Mouse (Mus musculus) splenic B cell, adult 2 months (primary cell): ENCODE data around the gene Olfr1099.

Experiments used
- DNase-seq: peaks from one replicate; pipeline ENCODE4 v3.0.0-alpha.2; 2011; ENCODE audit warnings: low read depth, low spot score
- H3K27me3 ChIP-seq: 2 replicates; pipeline ENCODE4 v1.6.1; 2012; ENCODE audit warnings: mild to moderate bottlenecking, low read length, moderate library complexity, mixed read lengths; ENCODE audit not compliant: control insufficient read depth, poor library complexity, insufficient read depth, severe bottlenecking
- H3K36me3 ChIP-seq: 2 replicates; pipeline ENCODE4 v1.6.1; 2012; ENCODE audit warnings: mild to moderate bottlenecking, low read length, moderate library complexity, mixed read lengths; ENCODE audit not compliant: control insufficient read depth, poor library complexity, insufficient read depth, severe bottlenecking

Olfr1099 gene

DNA sequence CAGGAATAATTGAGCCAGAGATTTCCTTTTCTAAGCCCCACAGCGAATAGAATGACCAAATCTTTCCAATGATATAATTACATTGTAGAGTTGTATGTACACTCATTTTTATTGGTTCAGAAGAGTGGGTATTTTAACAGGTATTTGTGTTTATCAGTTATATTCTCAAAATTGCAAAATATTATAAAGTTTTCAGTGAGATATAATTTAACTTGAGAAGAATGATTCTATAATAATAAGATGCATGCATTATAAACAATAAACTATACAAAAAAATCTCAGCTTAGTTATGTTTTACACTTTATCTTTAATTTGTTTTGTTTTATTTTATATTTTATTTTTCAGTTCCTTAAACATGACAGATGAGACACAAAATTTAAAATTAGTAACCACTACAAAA is at the start of gene Olfr1099:
Gene Olfr1099 (minus strand): TSS at position 101 of the 400 bp plus-strand sequence.
- H3K27me3 ChIP-seq: no peaks in the 10 kb centered on the region
- no peaks in the 10 kb centered on the region for H3K36me3 ChIP-seq
- DNase-seq: no peak

DNA sequence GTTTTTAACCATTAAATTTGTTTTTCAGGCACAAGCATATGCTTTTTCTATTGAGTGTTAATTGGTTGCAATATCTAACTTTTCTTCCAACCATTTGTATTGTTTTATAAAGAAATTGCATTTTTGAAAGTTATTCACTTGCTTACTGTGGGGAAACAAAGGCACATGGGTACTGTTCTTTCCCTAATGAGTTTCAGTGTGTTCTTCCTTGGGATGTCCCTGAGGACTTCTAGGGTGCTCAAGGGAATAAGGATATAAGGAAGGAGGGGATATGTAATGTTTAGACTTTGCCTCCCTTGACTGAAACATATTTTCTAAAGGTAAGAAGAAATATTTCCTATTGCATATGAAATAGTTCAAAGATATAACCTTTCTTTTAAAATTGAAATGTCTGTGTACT is 37.6 kb upstream of the Olfr1099 start, which contains the start of gene Olfr1102:
Gene Olfr1102 (plus strand): TSS at position 301 of the 400 bp plus-strand sequence.
- DNase-seq: no peak
- Histone ChIP-seq H3K36me3 (no peaks in the 10 kb centered on the region), H3K27me3 (no peaks in the 10 kb centered on the region)

DNA sequence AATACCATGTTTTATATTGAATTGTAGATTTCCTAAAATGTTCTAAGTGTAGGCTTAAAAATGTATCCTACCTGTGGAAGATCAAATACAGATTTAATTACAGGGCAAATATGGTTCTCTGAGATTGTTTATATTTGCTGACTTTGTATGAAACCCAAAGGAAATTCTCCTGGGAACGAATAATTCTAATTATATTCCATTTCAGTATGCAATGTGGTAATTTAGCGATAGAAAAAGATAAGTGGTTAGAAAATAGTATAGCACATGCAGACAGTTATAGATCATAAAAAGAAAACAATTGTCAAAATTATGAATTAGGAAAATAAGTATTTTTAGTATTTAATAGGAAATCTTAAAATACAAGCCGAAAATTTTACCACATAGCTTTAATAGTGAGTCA is 30.6 kb upstream of the Olfr1099 start, which contains the start of gene Olfr1101:
Gene Olfr1101 (minus strand): TSS at position 101 of the 400 bp plus-strand sequence.
- DNase-seq: no peak
- H3K36me3 ChIP-seq: no peaks in the 10 kb centered on the region
- no peaks in the 10 kb centered on the region for H3K27me3 ChIP-seq

DNA sequence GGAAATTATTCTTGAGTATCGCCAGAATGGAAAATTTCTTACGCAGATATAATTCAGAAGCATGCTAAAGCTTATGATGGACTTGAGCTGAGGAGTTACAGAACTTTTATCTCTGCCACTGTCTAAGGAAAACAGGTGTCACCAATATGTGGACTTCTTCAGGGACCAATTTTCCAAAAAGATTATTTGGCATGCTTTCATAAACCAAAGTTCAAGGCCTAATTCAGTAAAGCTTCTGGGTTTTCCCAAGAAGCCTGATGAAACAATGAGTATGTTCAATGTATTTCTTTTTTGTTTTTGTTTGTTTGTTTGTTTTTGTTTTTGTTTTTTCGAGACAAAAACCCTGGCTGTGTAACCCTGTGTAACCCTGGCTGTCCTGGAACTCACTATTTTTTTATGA is 19.4 kb upstream of the Olfr1099 start, which contains the start of gene Olfr1100:
Gene Olfr1100 (minus strand): TSS at position 101 of the 400 bp plus-strand sequence.
- no peaks in the 10 kb centered on the region for H3K36me3 ChIP-seq
- no peaks in the 10 kb centered on the region for H3K27me3 ChIP-seq
- DNase-seq: no peak

DNA sequence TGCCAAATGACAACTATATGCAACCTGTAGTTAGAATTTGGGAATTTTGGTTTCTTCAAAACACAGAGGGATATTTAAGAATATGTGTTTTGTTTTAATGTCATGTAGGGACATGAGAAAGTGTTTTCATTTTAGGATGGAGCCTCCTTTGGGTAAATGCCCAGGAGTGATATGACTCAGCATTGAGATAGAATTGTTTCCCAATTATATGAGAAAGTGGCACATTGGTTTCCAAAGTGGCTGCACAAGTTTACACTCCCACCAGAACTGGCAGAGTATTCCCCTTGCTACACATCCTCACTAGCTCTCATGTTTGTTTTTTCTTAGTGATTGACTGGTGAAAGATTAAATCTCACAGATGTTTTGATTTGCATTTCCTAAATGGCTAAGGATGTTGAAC is 33.9 kb downstream of the Olfr1099 start:
- Histone ChIP-seq H3K27me3 (no peaks in the 10 kb centered on the region), H3K36me3 (no peaks in the 10 kb centered on the region)
- no peak for DNase-seq

DNA sequence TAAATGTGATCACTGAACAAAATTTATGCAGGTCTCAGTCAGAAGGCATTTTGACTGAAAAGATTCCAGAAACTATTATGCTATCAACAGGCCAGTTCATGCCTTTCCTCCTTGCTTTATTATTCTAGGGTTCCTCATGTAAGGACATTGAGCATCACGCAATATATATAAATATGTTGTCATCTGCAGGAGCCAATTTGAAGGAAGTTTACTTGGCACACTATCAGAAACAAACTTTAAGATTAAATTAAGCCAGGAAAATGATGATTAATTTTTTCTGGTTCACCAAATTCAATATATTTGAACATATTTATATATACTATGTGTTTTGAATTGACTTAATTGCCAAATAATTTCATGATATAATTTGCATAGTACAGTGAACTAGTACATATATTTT is 36.0 kb downstream of the Olfr1099 start, which contains the start of gene Olfr1098:
Gene Olfr1098 (minus strand): TSS at position 101 of the 400 bp plus-strand sequence.
- Histone ChIP-seq H3K36me3 (no peaks in the 10 kb centered on the region), H3K27me3 (no peaks in the 10 kb centered on the region)
- DNase-seq: no peak

DNA sequence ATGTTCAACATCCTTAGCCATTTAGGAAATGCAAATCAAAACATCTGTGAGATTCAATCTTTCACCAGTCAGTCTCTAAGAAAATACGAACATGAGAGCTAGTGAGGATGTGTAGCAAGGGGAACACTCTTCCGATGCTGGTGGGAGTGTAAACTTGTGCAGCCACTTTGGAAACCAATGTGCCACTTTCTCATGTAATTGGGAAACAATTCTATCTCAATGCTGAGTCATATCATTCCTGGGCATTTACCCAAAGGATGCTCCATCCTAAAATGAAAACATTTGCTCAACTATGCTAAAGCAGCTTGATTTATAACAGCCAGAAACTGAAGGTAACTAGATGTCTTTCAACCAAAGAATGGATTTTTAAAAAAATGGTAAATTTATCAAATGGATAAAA is 54.8 kb downstream of the Olfr1099 start:
- DNase-seq: no peak
- H3K36me3 ChIP-seq: no peaks in the 10 kb centered on the region
- H3K27me3 ChIP-seq: no peaks in the 10 kb centered on the region
